Mouse (Mus musculus) left cerebral cortex, postnatal 25 days (tissue): Measurements from ENCODE around the gene Nkx1-2. TPM values are rescaled to one million over a fixed set of nuclear protein-coding genes. Genes with fewer than 3 reads are reported as not detected.

Experiments
- DNase-seq, 2 experiments: peaks; one replicate each; pipeline ENCODE4 v3.0.0; 2022; ENCODE audit warnings: low spot score in 2 of 2, mixed read lengths in 1 of 2
- intact Hi-C: fragments of 180-260 bp; cut with DNase I; formaldehyde crosslinking; loops from one replicate; pipeline ENCODE4 v1.15.1; 2025
- total RNA-seq, 2 experiments: library from RNA; stranded (reverse); gene quantifications; 2 replicates each; pipeline ENCODE4 v1.2.3; 2021

The Nkx1-2 gene
- total RNA-seq, 2 experiments from 2014 or later, result not detected

- DNase-seq, result peak in 1 of 2 experiments; percentile 16
- intact Hi-C loops, result loop anchor here (10.0 kb wide), 2 partner anchors 242 to 282 kb away; partner anchors contain the start of genes Abraxas2, Eef1akmt2 and Fam53b
Measured at GRCm38 (mm10) chr7:132573205-132573604, 26.2 kb downstream of the Nkx1-2 start.

GRCm38 (mm10) chr7:132572738-132573137 lies 26.7 kb downstream of the Nkx1-2 start:
- intact Hi-C loops, result loop anchor here (10.0 kb wide), 2 partner anchors 242 to 282 kb away; partner anchors contain the start of genes Abraxas2, Eef1akmt2 and Fam53b
- DNase-seq, result no peak

GRCm38 (mm10) chr7:132571481-132571880 lies 28.0 kb downstream of the Nkx1-2 start:
- intact Hi-C loops, result loop anchor here (10.0 kb wide), 2 partner anchors 243 to 283 kb away; partner anchors contain the start of genes Abraxas2, Eef1akmt2 and Fam53b
- DNase-seq, result no peak

GRCm38 (mm10) chr7:132570071-132570470 lies 29.4 kb downstream of the Nkx1-2 start:
- peak in 1 of 2 experiments; percentile 23 for DNase-seq
- intact Hi-C loops, result loop anchor here (10.0 kb wide), 2 partner anchors 245 to 285 kb away; partner anchors contain the start of genes Abraxas2, Eef1akmt2 and Fam53b

DNA sequence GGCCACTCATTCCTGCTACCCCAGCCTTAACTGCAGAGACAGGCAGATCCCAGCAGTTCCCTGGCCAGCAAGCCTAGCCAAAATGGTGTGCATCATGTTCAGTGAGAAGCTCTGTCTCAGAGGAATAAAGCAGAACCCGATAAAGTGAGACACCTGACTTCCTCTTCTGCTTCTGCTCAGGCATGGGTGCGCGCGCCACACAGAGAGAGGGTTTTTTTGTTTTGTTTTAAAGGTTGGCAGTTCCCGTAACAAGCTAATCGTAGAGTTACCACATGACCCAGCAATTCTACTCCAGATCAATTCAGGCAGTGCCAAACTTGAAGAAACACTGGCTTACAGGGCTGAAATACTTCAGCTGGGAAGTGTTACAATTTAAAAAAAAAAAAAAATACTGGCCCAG lies 30.6 kb downstream of the Nkx1-2 start:
- DNase-seq, result peak in 1 of 2 experiments; percentile 35
- intact Hi-C loops, result no loop called here

DNA sequence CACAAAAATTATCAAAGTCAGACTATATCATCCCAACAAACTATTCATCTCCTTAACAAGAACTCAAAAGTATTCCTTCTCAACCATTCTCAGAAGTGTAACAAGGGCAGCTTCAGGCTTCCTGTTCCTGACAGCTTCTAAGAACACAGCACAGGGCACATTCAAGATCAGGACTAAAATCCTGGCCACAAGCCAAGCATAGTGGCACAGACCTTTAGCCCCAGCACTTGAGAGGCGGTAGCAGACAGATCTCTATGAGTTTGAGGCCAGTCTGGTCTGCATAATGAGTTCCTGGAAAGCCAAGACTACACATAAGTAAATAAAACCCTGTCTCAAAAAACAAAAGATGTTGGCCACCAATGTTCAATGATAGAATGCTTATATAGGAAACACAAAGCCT lies 33.6 kb downstream of the Nkx1-2 start:
- DNase-seq, result no peak
- intact Hi-C loops, result no loop called here

- no peak for DNase-seq
- intact Hi-C loops, result no loop called here
Measured at GRCm38 (mm10) chr7:132559138-132559766, 40.2 kb downstream of the Nkx1-2 start.

DNA sequence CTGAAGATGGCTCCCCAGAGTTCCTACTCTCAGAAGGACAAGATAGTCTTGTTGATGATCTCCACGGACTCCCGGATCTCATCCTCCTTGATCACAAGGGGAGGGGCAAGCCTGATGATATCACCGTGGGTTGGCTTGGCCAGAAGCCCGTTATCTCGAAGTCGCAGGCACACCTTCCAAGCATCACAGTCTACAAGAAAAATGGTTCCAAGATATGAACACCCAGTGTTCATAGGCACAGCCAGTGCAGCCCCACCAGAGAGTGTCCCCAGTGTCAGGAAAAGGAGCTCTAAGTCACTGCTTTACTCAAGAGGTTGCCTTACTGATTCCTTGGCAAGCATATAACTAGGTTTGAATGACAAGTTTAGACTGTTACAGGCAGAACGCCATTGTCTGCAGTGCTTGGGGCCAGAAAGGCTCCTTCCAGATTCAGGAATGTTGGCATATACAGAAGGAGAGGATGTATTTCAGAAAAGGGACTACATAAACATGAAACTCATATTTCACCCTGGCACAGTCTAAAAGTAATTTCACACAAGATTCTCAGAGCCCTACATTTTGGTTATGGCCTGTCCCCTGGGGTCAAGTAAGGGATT lies 41.2 kb downstream of the Nkx1-2 start:
- DNase-seq, result no peak
- intact Hi-C loops, result no loop called here

DNA sequence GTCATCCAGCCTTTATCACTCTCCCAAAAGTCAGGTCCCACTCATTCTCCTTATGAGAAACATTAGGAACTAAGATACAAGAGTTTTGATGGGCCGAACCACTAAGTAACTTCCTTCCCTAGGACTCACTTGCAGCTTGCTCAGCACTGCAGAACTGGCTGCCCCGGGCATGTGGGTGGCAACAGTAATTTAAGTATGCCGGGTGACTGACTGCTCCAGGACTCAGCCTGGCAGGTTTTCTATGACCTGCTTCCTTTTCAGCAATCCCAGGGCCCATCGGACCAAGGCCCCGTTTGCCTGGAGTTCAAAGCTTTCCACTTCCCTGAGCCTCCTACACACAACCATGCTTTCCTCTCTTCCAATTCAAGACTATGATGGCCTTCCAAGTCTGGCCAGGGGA lies 42.9 kb downstream of the Nkx1-2 start:
- DNase-seq, result no peak
- intact Hi-C loops, result no loop called here

GRCm38 (mm10) chr7:132555911-132556310 lies 43.5 kb downstream of the Nkx1-2 start:
- intact Hi-C loops, result no loop called here
- DNase-seq, result no peak

- no peak for DNase-seq
- intact Hi-C loops, result no loop called here
Measured at GRCm38 (mm10) chr7:132554091-132554490, 45.3 kb downstream of the Nkx1-2 start.

DNA sequence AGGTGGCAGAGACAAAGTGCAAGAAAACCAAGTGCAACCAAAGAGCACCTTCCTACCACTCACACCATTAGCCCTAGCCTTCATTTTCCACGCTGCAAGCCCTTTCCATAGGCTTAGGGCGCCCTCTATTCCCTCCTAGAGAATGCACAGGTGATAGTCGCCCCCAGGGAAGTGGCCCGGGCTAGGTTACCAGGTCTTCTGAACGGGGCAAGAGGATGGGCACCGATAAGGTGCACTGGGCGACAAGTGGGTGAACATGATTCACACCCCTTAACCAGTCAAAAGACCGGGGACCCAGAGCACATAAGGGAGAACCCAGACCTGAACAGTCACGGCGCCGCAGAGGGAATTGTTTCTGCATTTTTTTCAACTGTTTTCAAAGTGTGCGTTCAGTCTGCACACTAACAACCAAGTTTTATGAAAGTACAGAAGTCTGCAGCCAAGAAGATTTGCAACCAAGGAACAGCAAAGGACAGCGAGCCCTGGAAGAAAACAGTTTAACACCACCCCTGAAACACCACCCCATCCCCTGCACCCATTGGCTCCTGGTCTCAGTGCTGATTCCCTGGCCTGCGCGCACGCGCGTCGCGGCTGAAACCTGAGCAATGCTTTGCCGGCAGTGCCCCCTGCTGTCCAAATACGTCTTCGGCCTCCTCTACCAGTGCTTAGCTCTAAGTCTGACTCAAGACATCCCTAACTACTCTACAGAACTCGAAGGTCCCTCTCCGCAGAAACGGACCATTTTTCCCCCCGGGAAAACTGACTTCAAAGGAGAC lies 47.9 kb downstream of the Nkx1-2 start:
- intact Hi-C loops, result loop anchor here (1.0 to 2.0 kb wide), 4 partner anchors 76 to 653 kb away; partner anchors contain the start of gene Chst15

DNA sequence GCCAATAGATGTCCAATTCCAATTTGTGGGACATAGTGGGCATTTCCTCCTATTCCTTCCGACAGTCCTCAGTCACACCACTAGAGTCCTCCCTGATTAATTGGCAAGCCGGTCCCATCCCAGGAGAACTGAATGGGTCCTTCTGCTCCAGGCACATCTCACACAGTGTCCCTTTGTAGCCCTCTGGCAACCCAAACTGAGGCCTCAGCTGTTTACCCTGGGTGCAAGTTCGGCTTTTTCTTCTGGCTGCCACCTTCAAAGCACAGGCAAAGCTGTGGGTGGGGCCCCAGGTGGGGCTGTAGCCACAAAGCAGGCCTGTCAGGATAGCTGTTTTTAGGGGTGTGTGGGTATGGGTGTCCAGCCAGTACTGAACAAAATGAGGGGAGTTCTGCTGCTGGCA lies 52.3 kb downstream of the Nkx1-2 start:
- intact Hi-C loops, result no loop called here
- DNase-seq, result no peak

More for the DNA sequence above, 47.9 kb downstream of the Nkx1-2 start:
- peak; percentile 96 to 98 for DNase-seq

Other genes with a start within 250 kb of the Nkx1-2 start
- gene Oat, start 23.2 kb downstream of the Nkx1-2 start, total RNA-seq, result 10 to 100 TPM; 82.1 to 83.3 TPM
- gene Lhpp, start 11.0 kb upstream of the Nkx1-2 start, total RNA-seq, result 10 to 100 TPM; 15.3 to 19.2 TPM
- 10 to 100 TPM; 48.1 to 50.7 TPM for gene Fam53b, start 214.2 kb upstream of the Nkx1-2 start, total RNA-seq